Mouse (Mus musculus): Measurements from ENCODE around the gene Ubxn11. TPM values are rescaled to one million over a fixed set of nuclear protein-coding genes. Genes with fewer than 3 reads are reported as not detected.
A peak's percentile ranks its signal among the peaks of the same experiment; 100 is the strongest.

Ubxn11 gene
- total RNA-seq, 2 experiments from 2014 or later: 22.6 to 25.0 TPM

DNA sequence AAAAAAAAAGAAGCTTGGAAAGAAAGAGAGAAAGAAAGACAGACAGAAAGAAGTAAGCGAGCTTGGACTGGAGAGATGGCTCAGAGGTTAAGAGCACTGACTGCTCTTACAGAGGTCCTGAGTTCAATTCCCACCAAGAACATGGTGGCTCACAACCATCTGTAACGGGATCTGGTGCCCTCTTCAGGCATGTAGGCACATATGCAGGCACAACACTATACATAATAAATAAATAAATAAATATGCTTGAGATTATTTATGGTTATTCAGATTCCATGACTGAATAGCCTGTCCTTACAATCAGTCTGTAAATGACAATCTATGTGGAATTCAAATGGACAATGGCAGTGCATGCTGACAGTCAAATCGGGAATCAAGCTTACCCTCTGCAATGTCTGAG, 64.5 kb downstream of the Ubxn11 start:
- no peak for DNase-seq (ENCODE audit: low spot score in 2 of 2)
- intact Hi-C loops (cut with DNase I): no loop called here

- intact Hi-C loops (cut with DNase I): no loop called here
Observed at GRCm38 (mm10) chr4:134172391-134172790, 70.0 kb downstream of the Ubxn11 start.

More at GRCm38 (mm10) chr4:134172391-134172790, 70.0 kb downstream of the Ubxn11 start:
- DNase-seq (ENCODE audit: low spot score in 2 of 2): peak; percentile 48 to 57

Other genes starting within 250 kb of the Ubxn11 start
- gene Rps6ka1, start 214.8 kb upstream of the Ubxn11 start, total RNA-seq (2021): 10 to 100 TPM; 12.7 TPM
- gene Hmgn2, start 133.9 kb upstream of the Ubxn11 start, total RNA-seq (2021): 100 to 1,000 TPM; 118 to 146 TPM
- gene Dhdds, start 101.7 kb upstream of the Ubxn11 start, total RNA-seq (2021): 10 to 100 TPM; 61.0 to 63.6 TPM
- gene Lin28a, start 83.7 kb upstream of the Ubxn11 start, total RNA-seq (2021): not detected
- gene Zfp683, start 48.7 kb upstream of the Ubxn11 start, total RNA-seq (2021): not detected
- 1 to 10 TPM; 1.3 to 1.4 TPM for gene Crybg2, start 41.8 kb upstream of the Ubxn11 start, total RNA-seq (2021)
- gene Cd52, start 7.5 kb upstream of the Ubxn11 start, total RNA-seq (2021): 1 to 10 TPM in 1 of 2 experiments, under 1 TPM in 1; 0.99 to 2.4 TPM
- gene Sh3bgrl3, start 26.2 kb downstream of the Ubxn11 start, total RNA-seq (2021): 100 to 1,000 TPM; 204 to 214 TPM
- 10 to 100 TPM in 1 of 2 experiments, 1 to 10 TPM in 1; 9.5 to 10.5 TPM for gene Cep85, start 84.5 kb downstream of the Ubxn11 start, total RNA-seq (2021)
- not detected for gene Gm7534, start 100.4 kb downstream of the Ubxn11 start, total RNA-seq (2021)
- not detected for gene Catsper4, start 124.8 kb downstream of the Ubxn11 start, total RNA-seq (2021)
- gene Cnksr1, start 135.8 kb downstream of the Ubxn11 start, total RNA-seq (2021): under 1 TPM in 1 of 2 experiments, not detected in 1; 0.24 TPM
- gene E130218I03Rik, start 141.1 kb downstream of the Ubxn11 start, total RNA-seq (2021): not detected
- 10 to 100 TPM in 1 of 2 experiments, 1 to 10 TPM in 1; 10.0 to 12.5 TPM for gene Zfp593, start 143.0 kb downstream of the Ubxn11 start, total RNA-seq (2021)
- gene Gm30191, start 144.4 kb downstream of the Ubxn11 start, total RNA-seq (2021): not detected
- gene Grrp1, start 151.5 kb downstream of the Ubxn11 start, total RNA-seq (2021): 1 to 10 TPM; 3.8 to 4.3 TPM
- gene Pdik1l, start 185.3 kb downstream of the Ubxn11 start, total RNA-seq (2021): 10 to 100 TPM; 16.1 to 16.4 TPM
- gene Trim63, start 212.6 kb downstream of the Ubxn11 start, total RNA-seq (2021): under 1 TPM; 0.40 to 0.86 TPM
- under 1 TPM in 1 of 2 experiments, not detected in 1; 0.17 TPM for gene Slc30a2, start 240.6 kb downstream of the Ubxn11 start, total RNA-seq (2021)